Mouse (Mus musculus): ENCODE data around the gene Il2. TPM values are rescaled to one million over a fixed set of nuclear protein-coding genes. Genes with fewer than 3 reads are reported as not detected.

Gene Il2
- 0.46 and 0.62 TPM in 2 replicates for polyA plus RNA-seq (2014; fragmentation: Nextera tagmentation; extraction: Ambion mirVana)

- no peaks in the 10 kb centered on the region for H3K36me3 ChIP-seq (ENCODE audit: control insufficient read depth, insufficient read depth, low read length)
- no peaks in the 10 kb centered on the region for H3K27me3 ChIP-seq (ENCODE audit: control insufficient read depth, insufficient read depth, low read length)
- no peak for ATAC-seq (ENCODE audit: low FRiP score, low TSS enrichment)
- DNase-seq = no peak
- no peak within 1 kb of the TSS for H3K4me3 ChIP-seq (replicated peaks; ENCODE audit: low read depth, low read length)
- H3K9me3 ChIP-seq (ENCODE audit: control insufficient read depth, low read length) = no peaks in the 10 kb centered on the region
- WGBS = 94% methylated on average over 4 of the region's 4 CpGs
- no peak within 1 kb of the TSS for H3K27ac ChIP-seq (replicated peaks; ENCODE audit: low read depth, low read length)
- H3K4me1 ChIP-seq (ENCODE audit: control insufficient read depth, insufficient read depth, low read length) = no peaks in the 10 kb centered on the region
- no peak within 1 kb of the TSS for H3K9ac ChIP-seq (replicated peaks; ENCODE audit: low read length)
- H3K4me2 ChIP-seq (ENCODE audit: low read length) = no peak within 1 kb of the TSS
Observed at GRCm38 (mm10) chr3:37125655-37126054, at the start of gene Il2. TSS of gene Il2 (minus strand) at chr3:37125959.

- 82% methylated on average over 10 of the region's 10 CpGs for WGBS
- no peak overlapping the region for H3K4me2 ChIP-seq (ENCODE audit: low read length)
Observed at GRCm38 (mm10) chr3:37174711-37175572, 49.2 kb upstream of the Il2 start.

GRCm38 (mm10) chr3:37173285-37173684 lies 47.5 kb upstream of the Il2 start:
- WGBS = 90% methylated on average over 8 of the region's 8 CpGs
- ATAC-seq (ENCODE audit: low FRiP score, low TSS enrichment) = no peak

More at GRCm38 (mm10) chr3:37174711-37175572, 49.2 kb upstream of the Il2 start:
- Histone ChIP-seq H3K9ac (replicated peaks; ENCODE audit: low read length) (no peak overlapping the region), H3K4me1 (ENCODE audit: control insufficient read depth, insufficient read depth, low read length) (no peaks in the 10 kb centered on the region), H3K27me3 (ENCODE audit: control insufficient read depth, insufficient read depth, low read length) (no peaks in the 10 kb centered on the region), H3K4me3 (replicated peaks; ENCODE audit: low read depth, low read length) (no peak overlapping the region), H3K36me3 (ENCODE audit: control insufficient read depth, insufficient read depth, low read length) (no peaks in the 10 kb centered on the region), H3K27ac (replicated peaks; ENCODE audit: low read depth, low read length) (no peak overlapping the region), H3K9me3 (ENCODE audit: control insufficient read depth, low read length) (no peaks in the 10 kb centered on the region)
- no peak for DNase-seq
- ATAC-seq (ENCODE audit: low FRiP score, low TSS enrichment) = no peak

GRCm38 (mm10) chr3:37169283-37169682 lies 43.5 kb upstream of the Il2 start:
- Histone ChIP-seq H3K4me1 (ENCODE audit: control insufficient read depth, insufficient read depth, low read length) (no peaks in the 10 kb centered on the region), H3K4me2 (ENCODE audit: low read length) (no peak overlapping the region), H3K9ac (replicated peaks; ENCODE audit: low read length) (no peak overlapping the region), H3K9me3 (ENCODE audit: control insufficient read depth, low read length) (no peaks in the 10 kb centered on the region), H3K36me3 (ENCODE audit: control insufficient read depth, insufficient read depth, low read length) (no peaks in the 10 kb centered on the region), H3K27me3 (ENCODE audit: control insufficient read depth, insufficient read depth, low read length) (no peaks in the 10 kb centered on the region), H3K27ac (replicated peaks; ENCODE audit: low read depth, low read length) (no peak overlapping the region), H3K4me3 (replicated peaks; ENCODE audit: low read depth, low read length) (no peak overlapping the region)
- ATAC-seq (ENCODE audit: low FRiP score, low TSS enrichment) (no peak), DNase-seq (no peak)
- 92% methylated on average over 2 of the region's 2 CpGs for WGBS

More at GRCm38 (mm10) chr3:37173285-37173684, 47.5 kb upstream of the Il2 start:
- H3K9me3 ChIP-seq (ENCODE audit: control insufficient read depth, low read length) = no peaks in the 10 kb centered on the region
- H3K9ac ChIP-seq (replicated peaks; ENCODE audit: low read length) = no peak overlapping the region
- H3K27ac ChIP-seq (replicated peaks; ENCODE audit: low read depth, low read length) = no peak overlapping the region
- no peaks in the 10 kb centered on the region for H3K27me3 ChIP-seq (ENCODE audit: control insufficient read depth, insufficient read depth, low read length)
- H3K4me1 ChIP-seq (ENCODE audit: control insufficient read depth, insufficient read depth, low read length) = no peaks in the 10 kb centered on the region
- no peak overlapping the region for H3K4me2 ChIP-seq (ENCODE audit: low read length)
- no peaks in the 10 kb centered on the region for H3K36me3 ChIP-seq (ENCODE audit: control insufficient read depth, insufficient read depth, low read length)
- no peak overlapping the region for H3K4me3 ChIP-seq (replicated peaks; ENCODE audit: low read depth, low read length)
- no peak for DNase-seq

GRCm38 (mm10) chr3:37161096-37161495 lies 35.3 kb upstream of the Il2 start:
- WGBS = 73% methylated on average over 4 of the region's 4 CpGs
- Histone ChIP-seq H3K9me3 (ENCODE audit: control insufficient read depth, low read length) (no peaks in the 10 kb centered on the region), H3K36me3 (ENCODE audit: control insufficient read depth, insufficient read depth, low read length) (no peaks in the 10 kb centered on the region), H3K4me2 (ENCODE audit: low read length) (no peak overlapping the region), H3K4me3 (replicated peaks; ENCODE audit: low read depth, low read length) (no peak overlapping the region), H3K27ac (replicated peaks; ENCODE audit: low read depth, low read length) (no peak overlapping the region), H3K9ac (replicated peaks; ENCODE audit: low read length) (no peak overlapping the region), H3K27me3 (ENCODE audit: control insufficient read depth, insufficient read depth, low read length) (no peaks in the 10 kb centered on the region), H3K4me1 (ENCODE audit: control insufficient read depth, insufficient read depth, low read length) (no peaks in the 10 kb centered on the region)
- DNase-seq (no peak), ATAC-seq (ENCODE audit: low FRiP score, low TSS enrichment) (no peak)

- Histone ChIP-seq H3K4me1 (ENCODE audit: control insufficient read depth, insufficient read depth, low read length) (no peaks in the 10 kb centered on the region), H3K9me3 (ENCODE audit: control insufficient read depth, low read length) (no peaks in the 10 kb centered on the region), H3K4me2 (ENCODE audit: low read length) (no peak overlapping the region), H3K27me3 (ENCODE audit: control insufficient read depth, insufficient read depth, low read length) (no peaks in the 10 kb centered on the region), H3K4me3 (replicated peaks; ENCODE audit: low read depth, low read length) (no peak overlapping the region), H3K36me3 (ENCODE audit: control insufficient read depth, insufficient read depth, low read length) (no peaks in the 10 kb centered on the region), H3K27ac (replicated peaks; ENCODE audit: low read depth, low read length) (no peak overlapping the region), H3K9ac (replicated peaks; ENCODE audit: low read length) (no peak overlapping the region)
- DNase-seq (no peak), ATAC-seq (ENCODE audit: low FRiP score, low TSS enrichment) (no peak)
- WGBS = 90% methylated on average over 3 of the region's 3 CpGs
Observed at GRCm38 (mm10) chr3:37158246-37158645, 32.5 kb upstream of the Il2 start.

- DNase-seq (no peak), ATAC-seq (ENCODE audit: low FRiP score, low TSS enrichment) (no peak)
- H3K4me2 ChIP-seq (ENCODE audit: low read length) = no peak overlapping the region
- no peaks in the 10 kb centered on the region for H3K4me1 ChIP-seq (ENCODE audit: control insufficient read depth, insufficient read depth, low read length)
- H3K36me3 ChIP-seq (ENCODE audit: control insufficient read depth, insufficient read depth, low read length) = no peaks in the 10 kb centered on the region
- H3K9me3 ChIP-seq (ENCODE audit: control insufficient read depth, low read length) = no peaks in the 10 kb centered on the region
- H3K9ac ChIP-seq (replicated peaks; ENCODE audit: low read length) = no peak overlapping the region
- H3K4me3 ChIP-seq (replicated peaks; ENCODE audit: low read depth, low read length) = no peak overlapping the region
- WGBS = 78% methylated on average over 8 of the region's 8 CpGs
- H3K27me3 ChIP-seq (ENCODE audit: control insufficient read depth, insufficient read depth, low read length) = no peaks in the 10 kb centered on the region
- H3K27ac ChIP-seq (replicated peaks; ENCODE audit: low read depth, low read length) = no peak overlapping the region
Observed at GRCm38 (mm10) chr3:37157082-37157481, 31.3 kb upstream of the Il2 start.

GRCm38 (mm10) chr3:37154396-37154795 lies 28.6 kb upstream of the Il2 start:
- Histone ChIP-seq H3K27ac (replicated peaks; ENCODE audit: low read depth, low read length) (no peak overlapping the region), H3K36me3 (ENCODE audit: control insufficient read depth, insufficient read depth, low read length) (no peaks in the 10 kb centered on the region), H3K9me3 (ENCODE audit: control insufficient read depth, low read length) (no peaks in the 10 kb centered on the region), H3K9ac (replicated peaks; ENCODE audit: low read length) (no peak overlapping the region), H3K27me3 (ENCODE audit: control insufficient read depth, insufficient read depth, low read length) (no peaks in the 10 kb centered on the region), H3K4me3 (replicated peaks; ENCODE audit: low read depth, low read length) (no peak overlapping the region), H3K4me2 (ENCODE audit: low read length) (no peak overlapping the region), H3K4me1 (ENCODE audit: control insufficient read depth, insufficient read depth, low read length) (no peaks in the 10 kb centered on the region)
- no peak for ATAC-seq (ENCODE audit: low FRiP score, low TSS enrichment)
- DNase-seq = no peak
- 86% methylated on average over 7 of the region's 7 CpGs for WGBS

GRCm38 (mm10) chr3:37153004-37153403 lies 27.2 kb upstream of the Il2 start:
- no peaks in the 10 kb centered on the region for H3K36me3 ChIP-seq (ENCODE audit: control insufficient read depth, insufficient read depth, low read length)
- no peaks in the 10 kb centered on the region for H3K27me3 ChIP-seq (ENCODE audit: control insufficient read depth, insufficient read depth, low read length)
- H3K4me3 ChIP-seq (replicated peaks; ENCODE audit: low read depth, low read length) = no peak overlapping the region
- H3K9me3 ChIP-seq (ENCODE audit: control insufficient read depth, low read length) = no peaks in the 10 kb centered on the region
- H3K9ac ChIP-seq (replicated peaks; ENCODE audit: low read length) = no peak overlapping the region
- no peak overlapping the region for H3K27ac ChIP-seq (replicated peaks; ENCODE audit: low read depth, low read length)
- DNase-seq = no peak
- 94% methylated on average over 7 of the region's 7 CpGs for WGBS
- ATAC-seq (ENCODE audit: low FRiP score, low TSS enrichment) = no peak
- no peak overlapping the region for H3K4me2 ChIP-seq (ENCODE audit: low read length)
- no peaks in the 10 kb centered on the region for H3K4me1 ChIP-seq (ENCODE audit: control insufficient read depth, insufficient read depth, low read length)

Data from midbrain, embryonic 14.5 days (tissue).